Mouse (Mus musculus): ENCODE data around the gene Hoxb8.

DNA sequence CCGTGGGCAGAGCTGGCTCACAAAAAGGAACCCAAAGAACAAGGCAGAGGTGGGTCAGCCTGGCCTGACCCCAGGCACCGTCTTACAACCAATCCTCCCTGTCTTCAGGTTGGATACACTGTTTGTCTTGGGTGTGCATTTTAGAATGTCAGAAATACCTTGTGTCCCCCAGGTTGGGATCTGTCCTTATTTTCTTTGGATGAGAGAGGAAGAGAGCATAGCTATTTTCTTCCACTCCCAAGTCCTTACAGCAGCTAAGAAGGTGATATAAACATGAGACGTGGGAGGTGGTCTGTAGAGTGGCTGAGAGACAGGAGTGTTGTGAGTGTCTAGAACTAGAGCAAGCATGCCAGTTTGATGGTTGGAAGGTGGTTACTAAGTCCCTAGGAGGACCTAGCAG is 15.7 kb downstream of the Hoxb8 start:
- TF ChIP-seq TAL1 (IDR thresholded peaks at IDR 0.05; ENCODE audit: low read length) (no peak), GATA1 (IDR thresholded peaks at IDR 0.05; ENCODE audit: low read length) (no peak)

Measured in erythroblast, embryonic 14.5 days (primary cell).